Mouse (Mus musculus) liver, embryonic 13.5 days (tissue): ENCODE data around the gene Misp. TPM values are rescaled to one million over a fixed set of nuclear protein-coding genes. Genes with fewer than 3 reads are reported as not detected.

Source experiments
- ATAC-seq: fragments of 200-750 bp; cut with Nextera tagmentation; 2 replicates; pipeline ENCODE4 v1.8.0; 2017; ENCODE audit warnings: low read depth, mild to moderate bottlenecking, moderate number of reproducible peaks, moderate library complexity
- DNase-seq: peaks from one replicate; pipeline ENCODE4 v3.0.0; 2022
- H3K27ac ChIP-seq: fragments of 300-500 bp; sonication (generic); 2 replicates; pipeline ENCODE4 v1.5.1; 2015; ENCODE audit warnings: moderate library complexity, mild to moderate bottlenecking, inconsistent platforms
- H3K27me3 ChIP-seq: fragments of 300-500 bp; sonication (generic); 2 replicates; pipeline ENCODE4 v1.6.1; 2015; ENCODE audit warnings: mild to moderate bottlenecking, inconsistent platforms
- H3K36me3 ChIP-seq: fragments of 300-500 bp; sonication (generic); 2 replicates; pipeline ENCODE4 v1.6.1; 2015; ENCODE audit warnings: mild to moderate bottlenecking, inconsistent platforms
- H3K4me1 ChIP-seq: fragments of 300-500 bp; sonication (generic); replicated peaks from 2 replicates; pipeline ENCODE4 v1.6.1; 2015; ENCODE audit warnings: inconsistent platforms
- H3K4me2 ChIP-seq: fragments of 300-500 bp; sonication (generic); 2 replicates; pipeline ENCODE4 v1.6.1; 2015; ENCODE audit warnings: inconsistent platforms, mild to moderate bottlenecking, moderate library complexity
- H3K4me3 ChIP-seq: fragments of 300-500 bp; sonication (generic); replicated peaks from 2 replicates; pipeline ENCODE4 v1.5.1; 2015; ENCODE audit warnings: mild to moderate bottlenecking, inconsistent platforms
- H3K9ac ChIP-seq: fragments of 300-500 bp; sonication (generic); 2 replicates; pipeline ENCODE4 v1.6.1; 2015; ENCODE audit warnings: mild to moderate bottlenecking, inconsistent platforms
- H3K9me3 ChIP-seq: fragments of 300-500 bp; sonication (generic); replicated peaks from 2 replicates; pipeline ENCODE4 v1.6.1; 2016; ENCODE audit warnings: inconsistent platforms
- WGBS: fragments of 180-500 bp; shearing (Covaris S2); methylation state at CpG from one replicate; pipeline ENCODE4 v1.1.7; 2015; ENCODE audit not compliant: insufficient replicate concordance; 5-methylcytosine and 5-hydroxymethylcytosine counted together
- polyA plus RNA-seq: library from polyadenylated mRNA; unstranded; fragments of >200 nt; fragmentation: Nextera tagmentation; extraction: Ambion mirVana; gene quantifications from 2 replicates; pipeline ENCODE4 v1.2.1, GENCODE M21; 2015

Gene Misp
- polyA plus RNA-seq, 1 experiment from 2014 or later, result 0.25 TPM

- no peaks in the 10 kb centered on the region for H3K36me3 ChIP-seq
- DNase-seq (no peak), ATAC-seq (no peak)
- no peaks in the 10 kb centered on the region for H3K9me3 ChIP-seq
- WGBS, result 24% methylated on average over 15 of the region's 15 CpGs
- peaks cover 73% of the 10 kb centered on the region for H3K4me1 ChIP-seq
- peaks cover 16% of the 10 kb centered on the region for H3K27me3 ChIP-seq
- H3K4me2 ChIP-seq, result 0 out of 2 replicates have a peak overlapping the region, but pooled peaks have one; percentile 5
- H3K27ac ChIP-seq, result peak overlapping the region; percentile 4; the same call in 1 of the 2 replicates
- no peak overlapping the region for H3K4me3 ChIP-seq
- H3K9ac ChIP-seq, result no peak overlapping the region
Measured at GRCm38 (mm10) chr10:79797326-79797725, 23.5 kb upstream of the Misp start.

GRCm38 (mm10) chr10:79798289-79798928 lies 22.4 kb upstream of the Misp start:
- 27% methylated on average over 12 of the region's 12 CpGs for WGBS
- H3K9me3 ChIP-seq, result no peaks in the 10 kb centered on the region
- ATAC-seq, result peak; percentile 14; the same call in 1 of the 2 replicates
- DNase-seq, result peak; percentile 51
- H3K4me1 ChIP-seq, result peaks cover 78% of the 10 kb centered on the region
- H3K4me2 ChIP-seq, result peak overlapping the region; percentile 17; the same call in 1 of the 2 replicates
- H3K4me3 ChIP-seq, result no peak overlapping the region
- H3K27ac ChIP-seq, result 0 out of 2 replicates have a peak overlapping the region, but pooled peaks have one; percentile 36
- H3K36me3 ChIP-seq, result no peaks in the 10 kb centered on the region
- peaks cover 16% of the 10 kb centered on the region for H3K27me3 ChIP-seq
- no peak overlapping the region for H3K9ac ChIP-seq

DNA sequence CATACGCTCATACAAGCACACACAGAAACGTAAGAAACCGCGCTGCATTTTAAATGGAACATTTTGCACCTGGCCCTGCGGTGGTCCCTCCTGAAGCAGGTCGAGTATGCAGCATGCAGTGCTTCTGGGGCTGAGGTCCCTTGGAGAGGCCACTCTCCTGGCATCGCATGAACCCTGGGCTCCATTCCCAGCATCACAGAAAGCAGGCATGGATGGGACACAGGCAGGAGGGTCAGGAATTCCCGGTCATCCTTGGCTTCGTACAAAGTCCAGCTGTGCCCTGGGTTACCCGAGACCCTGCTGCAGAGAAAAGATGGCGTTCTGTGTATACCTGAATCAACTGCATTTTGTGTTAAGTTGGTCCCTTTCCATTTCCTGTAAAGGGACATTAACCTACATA lies 20.3 kb upstream of the Misp start:
- H3K4me1 ChIP-seq, result peaks cover 78% of the 10 kb centered on the region
- H3K9me3 ChIP-seq, result no peaks in the 10 kb centered on the region
- H3K27me3 ChIP-seq, result no peaks in the 10 kb centered on the region
- H3K4me2 ChIP-seq, result no peak overlapping the region
- WGBS, result 79% methylated on average over 11 of the region's 11 CpGs
- no peak overlapping the region for H3K9ac ChIP-seq
- no peak overlapping the region for H3K27ac ChIP-seq
- ATAC-seq, result no peak
- H3K4me3 ChIP-seq, result no peak overlapping the region
- DNase-seq, result no peak
- no peaks in the 10 kb centered on the region for H3K36me3 ChIP-seq

DNA sequence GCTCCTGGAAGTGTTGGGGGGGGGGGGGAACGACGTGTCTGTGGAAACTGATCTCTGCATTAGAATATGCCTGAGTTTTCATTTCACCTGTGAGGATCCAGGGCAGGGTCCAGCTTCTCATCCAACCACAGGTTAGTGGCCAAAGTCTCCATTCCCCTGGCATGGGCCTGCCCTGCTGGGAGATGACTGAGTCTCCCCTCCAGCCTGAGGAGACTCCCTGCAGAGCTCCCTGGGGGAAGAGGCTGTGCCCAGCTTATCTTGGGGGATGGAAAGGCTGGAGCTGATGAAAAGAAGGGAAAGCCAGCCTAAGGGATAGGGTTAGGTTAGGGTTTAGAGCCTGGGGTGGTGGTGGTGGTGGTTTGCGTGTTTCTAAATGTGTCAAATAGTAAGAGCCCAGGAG lies 19.0 kb upstream of the Misp start:
- Histone ChIP-seq H3K27me3 (no peaks in the 10 kb centered on the region), H3K27ac (peak overlapping the region; percentile 66), H3K9me3 (no peaks in the 10 kb centered on the region), H3K36me3 (no peaks in the 10 kb centered on the region), H3K4me3 (peak overlapping the region; percentile 9; the same call in 1 of the 2 replicates), H3K9ac (no peak overlapping the region), H3K4me1 (peaks cover 84% of the 10 kb centered on the region), H3K4me2 (peak overlapping the region; percentile 44)
- no peak; the same call in 1 of the 2 replicates for ATAC-seq
- no peak for DNase-seq
- 65% methylated on average over 3 of the region's 3 CpGs for WGBS

GRCm38 (mm10) chr10:79802331-79802971 lies 18.3 kb upstream of the Misp start:
- H3K4me1 ChIP-seq, result peaks cover 84% of the 10 kb centered on the region
- ATAC-seq, result peak; percentile 42
- H3K36me3 ChIP-seq, result no peaks in the 10 kb centered on the region
- no peak overlapping the region for H3K9ac ChIP-seq
- H3K4me3 ChIP-seq, result peak overlapping the region; percentile 9; the same call in 1 of the 2 replicates
- no peaks in the 10 kb centered on the region for H3K9me3 ChIP-seq
- 45% methylated on average over 11 of the region's 11 CpGs for WGBS
- H3K27me3 ChIP-seq, result no peaks in the 10 kb centered on the region
- no peak for DNase-seq
- H3K4me2 ChIP-seq, result peak overlapping the region; percentile 44
- peak overlapping the region; percentile 77 for H3K27ac ChIP-seq

GRCm38 (mm10) chr10:79803716-79804323 lies 17.0 kb upstream of the Misp start:
- Histone ChIP-seq H3K9me3 (no peaks in the 10 kb centered on the region), H3K9ac (no peak overlapping the region), H3K27ac (no peak overlapping the region), H3K4me1 (peaks cover 79% of the 10 kb centered on the region), H3K36me3 (no peaks in the 10 kb centered on the region), H3K4me2 (no peak overlapping the region), H3K4me3 (no peak overlapping the region), H3K27me3 (no peaks in the 10 kb centered on the region)
- no peak for DNase-seq
- WGBS, result 45% methylated on average over 29 of the region's 29 CpGs
- ATAC-seq, result no peak

- H3K36me3 ChIP-seq, result no peaks in the 10 kb centered on the region
- H3K4me3 ChIP-seq, result no peak overlapping the region
- H3K27ac ChIP-seq, result no peak overlapping the region
- H3K4me2 ChIP-seq, result no peak overlapping the region
- WGBS, result 38% methylated on average over 11 of the region's 11 CpGs
- no peak overlapping the region for H3K9ac ChIP-seq
- no peaks in the 10 kb centered on the region for H3K9me3 ChIP-seq
- peaks cover 79% of the 10 kb centered on the region for H3K4me1 ChIP-seq
- DNase-seq (no peak), ATAC-seq (no peak)
- no peaks in the 10 kb centered on the region for H3K27me3 ChIP-seq
Measured at GRCm38 (mm10) chr10:79805636-79806035, 15.2 kb upstream of the Misp start.

DNA sequence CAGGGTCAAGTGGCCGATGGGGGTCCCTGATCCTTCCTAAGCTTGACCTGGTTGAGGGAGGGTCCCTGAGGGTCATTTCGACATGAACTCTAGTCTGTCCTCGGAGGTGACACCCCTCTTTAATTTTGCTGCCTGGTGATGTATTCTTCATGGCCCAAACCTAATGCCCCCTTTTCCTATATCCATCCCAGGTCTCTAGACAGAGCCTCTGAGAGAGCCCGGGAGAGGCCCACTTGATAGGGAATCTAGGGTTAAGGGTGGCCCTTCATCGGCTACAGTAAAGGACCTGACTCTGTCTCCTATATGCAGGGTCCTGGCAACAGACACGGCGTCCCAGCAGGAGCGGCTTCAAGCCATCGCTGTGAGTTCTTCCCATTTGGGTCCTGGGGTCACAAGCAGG lies 14.5 kb upstream of the Misp start:
- Histone ChIP-seq H3K9ac (no peak overlapping the region), H3K4me1 (peaks cover 73% of the 10 kb centered on the region), H3K36me3 (no peaks in the 10 kb centered on the region), H3K4me3 (no peak overlapping the region), H3K4me2 (no peak overlapping the region), H3K27me3 (no peaks in the 10 kb centered on the region), H3K27ac (no peak overlapping the region), H3K9me3 (no peaks in the 10 kb centered on the region)
- DNase-seq, result no peak
- no peak for ATAC-seq
- WGBS, result 79% methylated on average over 9 of the region's 9 CpGs

DNA sequence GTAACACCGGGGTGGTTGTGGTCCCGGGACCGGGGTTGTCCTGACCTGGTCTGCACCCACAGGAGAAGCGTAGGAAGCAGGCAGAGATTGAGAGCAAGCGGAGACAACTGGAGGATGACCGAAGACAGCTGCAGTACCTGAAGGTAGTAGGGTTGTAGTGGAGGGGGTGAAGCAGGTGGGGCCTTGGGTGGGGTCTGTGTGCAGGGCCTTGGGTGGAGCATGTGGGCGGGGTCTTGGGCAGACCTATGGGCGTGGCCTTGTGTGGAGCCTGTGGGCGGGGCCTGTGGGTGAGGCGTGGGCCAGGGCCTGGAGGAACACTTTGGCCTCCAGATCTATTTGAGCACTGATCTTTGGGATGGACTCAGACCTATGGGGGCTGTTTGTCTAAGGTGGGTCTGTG lies 13.8 kb upstream of the Misp start:
- H3K4me1 ChIP-seq, result peaks cover 70% of the 10 kb centered on the region
- WGBS, result 60% methylated on average over 10 of the region's 10 CpGs
- peak; percentile 25; the same call in 1 of the 2 replicates for ATAC-seq

DNA sequence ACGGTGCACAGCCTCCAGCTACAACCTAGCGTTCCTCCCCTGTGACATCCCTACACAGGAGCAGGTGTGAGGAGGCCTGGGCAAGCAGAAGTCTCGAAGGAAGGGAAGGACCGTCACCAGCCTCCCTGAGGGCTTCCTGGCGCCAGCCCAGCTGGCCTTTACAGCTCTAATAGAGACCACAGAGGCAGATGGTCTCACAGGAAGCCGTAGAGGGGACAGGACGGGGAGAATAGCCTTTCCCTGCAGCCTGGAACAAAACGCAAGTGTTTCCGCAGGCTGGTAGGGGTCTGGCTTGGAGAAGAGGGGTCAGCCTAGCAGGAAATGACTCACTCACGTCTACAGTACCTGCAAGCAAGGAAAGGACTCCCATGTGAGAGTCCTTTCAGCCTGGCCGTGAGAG lies 13.0 kb upstream of the Misp start:
- Histone ChIP-seq H3K36me3 (no peaks in the 10 kb centered on the region), H3K4me3 (no peak overlapping the region), H3K27ac (no peak overlapping the region), H3K4me2 (no peak overlapping the region), H3K9ac (no peak overlapping the region), H3K4me1 (peaks cover 63% of the 10 kb centered on the region), H3K27me3 (no peaks in the 10 kb centered on the region), H3K9me3 (no peaks in the 10 kb centered on the region)
- WGBS, result 64% methylated on average over 11 of the region's 11 CpGs
- no peak for DNase-seq
- ATAC-seq, result no peak

More for the DNA sequence above, 13.8 kb upstream of the Misp start:
- DNase-seq, result peak; percentile 50
- H3K27me3 ChIP-seq, result no peaks in the 10 kb centered on the region
- H3K9me3 ChIP-seq, result no peaks in the 10 kb centered on the region
- no peak overlapping the region for H3K4me2 ChIP-seq
- no peak overlapping the region for H3K4me3 ChIP-seq
- H3K27ac ChIP-seq, result no peak overlapping the region
- H3K36me3 ChIP-seq, result no peaks in the 10 kb centered on the region
- no peak overlapping the region for H3K9ac ChIP-seq

DNA sequence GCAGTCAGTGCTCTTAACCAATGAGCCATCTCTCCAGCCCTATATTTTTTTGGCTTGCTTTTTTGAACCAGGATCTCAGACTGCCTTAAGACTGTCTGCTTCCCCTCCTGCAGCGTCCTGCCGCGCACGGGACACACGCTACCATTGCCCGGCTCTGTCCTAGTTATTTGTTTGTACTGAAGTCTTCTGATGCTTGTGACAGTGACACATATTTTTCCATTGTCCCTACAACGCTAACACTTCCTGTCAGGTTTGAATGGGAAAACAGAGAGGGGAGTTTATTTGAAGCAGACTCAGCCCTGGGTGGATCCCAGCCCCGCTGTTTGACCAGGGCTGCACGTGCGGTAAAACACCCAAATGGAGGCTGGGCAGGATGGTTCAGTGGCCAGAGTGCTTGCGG lies 12.1 kb upstream of the Misp start:
- no peaks in the 10 kb centered on the region for H3K27me3 ChIP-seq
- ATAC-seq (no peak), DNase-seq (no peak)
- no peak overlapping the region for H3K4me3 ChIP-seq
- H3K4me2 ChIP-seq, result no peak overlapping the region
- 79% methylated on average over 11 of the region's 11 CpGs for WGBS
- H3K27ac ChIP-seq, result no peak overlapping the region
- no peak overlapping the region for H3K9ac ChIP-seq
- peaks cover 54% of the 10 kb centered on the region for H3K4me1 ChIP-seq
- H3K36me3 ChIP-seq, result no peaks in the 10 kb centered on the region
- H3K9me3 ChIP-seq, result no peaks in the 10 kb centered on the region
